Mouse (Mus musculus): ENCODE measurements around the gene Sgms1. TPM values are rescaled to one million over a fixed set of nuclear protein-coding genes. Genes with fewer than 3 reads are reported as not detected.
"Not testable (repeated sequence)": the region's sequence is repeated elsewhere in the genome, so short reads cannot be mapped to it uniquely, and the experiment has no call there.

Sgms1 gene
- polyA plus RNA-seq, 1 experiment from 2014 or later: 28.8 TPM

DNA sequence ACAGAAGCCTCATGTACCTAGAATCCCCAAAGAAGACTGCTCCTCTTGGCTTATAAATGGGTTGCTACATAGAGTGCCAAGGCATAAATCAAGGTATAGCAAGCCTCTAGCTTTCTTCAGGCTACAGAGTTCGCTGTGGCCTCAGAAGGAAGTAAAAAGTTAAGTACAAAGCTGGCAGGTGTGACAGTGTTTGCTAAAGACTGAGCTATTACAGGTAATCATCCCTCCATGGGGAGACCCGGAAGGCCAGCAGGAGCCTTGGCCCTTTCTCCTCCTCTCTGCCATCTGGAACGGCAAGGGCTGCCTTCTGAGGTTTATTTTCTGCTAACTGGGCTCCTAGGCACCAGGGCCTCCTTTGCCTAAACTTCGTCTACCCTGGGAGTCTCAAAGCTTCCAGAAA, 285.3 kb downstream of the Sgms1 start:
- Histone ChIP-seq H3K4me2 (no peak overlapping the region), H3K27ac (no peak overlapping the region), H3K36me3 (no peaks in the 10 kb centered on the region), H3K4me1 (peaks cover 18% of the 10 kb centered on the region), H3K9ac (no peak overlapping the region), H3K4me3 (no peak overlapping the region), H3K27me3 (no peaks in the 10 kb centered on the region), H3K9me3 (no peaks in the 10 kb centered on the region)
- ATAC-seq (ENCODE audit: insufficient number of reproducible peaks, insufficient read depth, low FRiP score, low TSS enrichment, low read depth): no peak
- 54% methylated on average over 4 of the region's 4 CpGs for WGBS

DNA sequence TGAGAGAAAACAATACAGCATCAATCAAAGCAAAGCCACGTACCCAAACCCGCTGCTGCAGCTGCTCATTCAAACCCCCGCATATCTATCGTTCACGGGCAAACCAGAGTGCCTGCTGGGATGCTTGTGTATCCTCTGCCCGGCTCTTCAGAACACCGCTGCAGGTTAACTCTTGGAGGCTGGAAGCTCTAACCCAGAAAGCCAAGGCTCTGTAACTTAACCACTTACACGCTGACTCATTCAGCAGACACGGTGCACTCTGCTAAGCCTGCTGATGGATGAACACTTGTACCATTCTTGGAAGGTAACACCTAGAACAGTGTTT, 286.6 kb downstream of the Sgms1 start:
- WGBS: 5% methylated on average over 9 of the region's 9 CpGs
- Histone ChIP-seq H3K9ac (0 out of 2 replicates have a peak overlapping the region, but pooled peaks have one; percentile 21), H3K9me3 (no peaks in the 10 kb centered on the region), H3K27me3 (no peaks in the 10 kb centered on the region), H3K27ac (no peak overlapping the region), H3K4me2 (peak overlapping the region; percentile 52), H3K36me3 (no peaks in the 10 kb centered on the region), H3K4me3 (peak overlapping the region; percentile 23), H3K4me1 (peaks cover 18% of the 10 kb centered on the region)
- no peak for ATAC-seq (ENCODE audit: insufficient number of reproducible peaks, insufficient read depth, low FRiP score, low TSS enrichment, low read depth)

DNA sequence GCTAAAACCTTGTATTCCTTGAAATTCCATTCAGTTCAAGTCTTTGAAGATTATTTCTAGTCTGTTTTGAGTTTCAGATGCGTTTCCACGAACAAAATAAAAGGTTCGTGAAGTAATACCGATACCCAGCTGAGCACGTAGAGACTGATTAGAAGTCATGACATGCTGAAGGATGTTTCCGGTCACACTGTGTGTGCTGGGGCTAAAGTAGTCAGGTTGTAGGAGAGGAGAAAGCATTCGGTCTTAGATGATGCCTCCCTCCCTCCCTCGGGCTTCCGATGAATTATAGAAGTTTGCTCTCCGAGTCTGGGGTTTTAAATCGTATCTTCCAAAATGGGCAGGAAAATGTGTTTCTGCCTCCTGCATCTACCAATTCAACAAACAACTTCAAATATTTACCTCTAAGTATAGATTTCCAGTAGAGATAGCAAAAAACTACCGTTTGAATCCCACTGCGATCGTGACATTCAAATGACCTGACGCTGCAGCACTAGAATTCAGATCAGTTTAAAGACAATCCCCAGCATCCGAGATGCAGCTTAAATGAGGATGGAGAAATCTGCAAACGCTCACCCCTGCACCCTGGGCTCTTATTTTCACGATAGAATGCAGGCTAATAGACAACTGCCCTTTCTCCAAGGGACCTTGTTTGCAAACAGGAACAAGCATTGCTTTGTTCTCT, 287.1 kb downstream of the Sgms1 start:
- Histone ChIP-seq H3K27ac (no peak overlapping the region), H3K4me3 (peak overlapping the region; percentile 23), H3K4me1 (peaks cover 18% of the 10 kb centered on the region), H3K27me3 (no peaks in the 10 kb centered on the region), H3K36me3 (no peaks in the 10 kb centered on the region), H3K4me2 (peak overlapping the region; percentile 52), H3K9ac (0 out of 2 replicates have a peak overlapping the region, but pooled peaks have one; percentile 21), H3K9me3 (no peaks in the 10 kb centered on the region)
- WGBS: 16% methylated on average over 18 of the region's 18 CpGs
- no peak for ATAC-seq (ENCODE audit: insufficient number of reproducible peaks, insufficient read depth, low FRiP score, low TSS enrichment, low read depth)

DNA sequence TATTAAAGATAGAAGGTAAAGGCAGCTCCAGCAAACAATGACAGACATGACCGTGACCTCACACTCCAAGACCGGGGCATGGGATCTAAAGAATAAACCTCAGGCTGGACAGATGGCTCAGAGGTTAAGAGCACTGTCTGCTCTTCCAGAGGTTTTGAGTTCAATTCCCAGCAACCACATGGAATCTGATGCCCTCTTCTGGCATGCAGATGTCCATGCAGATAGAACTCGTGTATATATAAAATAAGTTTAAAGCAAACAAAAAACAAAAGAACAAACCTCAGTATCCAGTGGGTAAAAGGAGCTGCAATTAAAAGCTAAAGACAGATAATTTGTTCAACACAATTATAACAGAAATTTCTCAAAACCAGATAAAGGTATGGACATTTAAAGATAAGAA, 290.9 kb downstream of the Sgms1 start:
- 81% methylated on average over 3 of the region's 3 CpGs for WGBS
- Histone ChIP-seq H3K9ac (no peak overlapping the region), H3K4me3 (no peak overlapping the region), H3K27ac (no peak overlapping the region), H3K9me3 (no peaks in the 10 kb centered on the region), H3K27me3 (no peaks in the 10 kb centered on the region), H3K4me2 (no peak overlapping the region), H3K4me1 (peaks cover 9% of the 10 kb centered on the region), H3K36me3 (no peaks in the 10 kb centered on the region)
- ATAC-seq (ENCODE audit: insufficient number of reproducible peaks, insufficient read depth, low FRiP score, low TSS enrichment, low read depth): no peak

DNA sequence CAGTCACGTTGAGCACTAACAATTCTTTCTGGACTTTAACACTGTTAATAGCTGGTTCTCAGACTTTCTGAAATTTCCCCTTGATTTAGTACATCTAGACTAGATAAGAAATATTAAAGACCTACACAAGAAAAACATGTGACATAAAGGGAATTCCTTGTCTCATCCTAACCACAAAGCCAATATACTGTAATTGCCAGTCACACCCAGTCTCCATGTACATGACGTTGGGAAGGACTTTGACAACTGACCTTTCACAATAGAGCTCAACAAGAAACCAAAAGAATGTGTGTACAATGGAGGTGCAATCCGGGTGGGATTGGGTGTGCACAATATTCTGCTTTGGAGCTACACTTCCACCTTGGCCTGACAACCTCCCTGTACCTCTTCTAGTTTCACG, 297.2 kb downstream of the Sgms1 start:
- no peak overlapping the region for H3K27ac ChIP-seq
- H3K4me3 ChIP-seq: no peak overlapping the region
- H3K9me3 ChIP-seq: no peaks in the 10 kb centered on the region
- 82% methylated on average over 4 of the region's 4 CpGs for WGBS
- no peak overlapping the region for H3K4me2 ChIP-seq
- H3K9ac ChIP-seq: no peak overlapping the region
- ATAC-seq (ENCODE audit: insufficient number of reproducible peaks, insufficient read depth, low FRiP score, low TSS enrichment, low read depth): no peak
- no peaks in the 10 kb centered on the region for H3K36me3 ChIP-seq
- H3K27me3 ChIP-seq: no peaks in the 10 kb centered on the region
- no peaks in the 10 kb centered on the region for H3K4me1 ChIP-seq

DNA sequence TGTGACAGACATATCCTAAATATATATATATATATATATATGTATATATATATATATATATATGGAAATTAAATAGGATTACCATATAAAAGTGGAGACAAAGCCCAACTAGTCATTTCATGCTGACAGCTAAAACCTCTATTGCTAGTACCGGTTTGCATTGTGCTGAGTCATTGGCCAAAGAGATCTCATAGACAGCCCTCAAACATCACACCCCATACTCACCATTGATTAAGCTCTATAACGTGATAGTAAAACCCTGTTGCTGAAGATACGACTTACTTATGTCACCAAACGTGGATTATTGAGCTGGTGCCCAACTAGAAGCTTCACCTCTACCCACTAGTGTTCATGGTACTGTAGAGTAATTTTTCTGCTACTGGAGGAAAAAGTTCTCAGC, 298.7 kb downstream of the Sgms1 start:
- Histone ChIP-seq H3K36me3 (no peaks in the 10 kb centered on the region), H3K9ac (no peak overlapping the region), H3K4me3 (no peak overlapping the region), H3K4me2 (no peak overlapping the region), H3K27me3 (no peaks in the 10 kb centered on the region), H3K4me1 (no peaks in the 10 kb centered on the region), H3K9me3 (no peaks in the 10 kb centered on the region), H3K27ac (no peak overlapping the region)
- ATAC-seq (ENCODE audit: insufficient number of reproducible peaks, insufficient read depth, low FRiP score, low TSS enrichment, low read depth): no peak
- 87% methylated on average over 4 of the region's 4 CpGs for WGBS

DNA sequence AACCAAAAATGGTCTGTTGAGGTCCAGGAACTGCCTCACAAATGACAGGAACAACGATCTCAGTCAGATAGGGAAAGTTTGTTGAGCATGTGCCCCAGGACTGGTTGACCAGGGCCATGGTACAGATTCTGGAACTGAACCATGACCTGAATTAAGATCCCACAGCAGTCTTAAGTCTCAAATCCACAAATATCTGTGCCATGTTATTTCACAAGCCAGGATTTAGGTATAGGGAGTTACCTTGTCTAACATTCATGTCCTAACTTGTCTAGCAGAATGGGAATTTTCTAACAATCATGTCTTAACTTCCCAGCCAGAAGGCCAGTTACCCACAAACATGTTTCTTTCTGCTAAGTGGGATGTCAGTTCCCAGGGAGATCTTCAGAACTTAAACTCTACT, 300.9 kb downstream of the Sgms1 start:
- H3K27me3 ChIP-seq: no peaks in the 10 kb centered on the region
- no peak overlapping the region for H3K9ac ChIP-seq
- H3K36me3 ChIP-seq: no peaks in the 10 kb centered on the region
- no peaks in the 10 kb centered on the region for H3K9me3 ChIP-seq
- no peak overlapping the region for H3K4me3 ChIP-seq
- ATAC-seq (ENCODE audit: insufficient number of reproducible peaks, insufficient read depth, low FRiP score, low TSS enrichment, low read depth): no peak
- no peak overlapping the region for H3K27ac ChIP-seq
- no peaks in the 10 kb centered on the region for H3K4me1 ChIP-seq
- H3K4me2 ChIP-seq: no peak overlapping the region
- 83% methylated on average over 1 of the region's 1 CpGs for WGBS

DNA sequence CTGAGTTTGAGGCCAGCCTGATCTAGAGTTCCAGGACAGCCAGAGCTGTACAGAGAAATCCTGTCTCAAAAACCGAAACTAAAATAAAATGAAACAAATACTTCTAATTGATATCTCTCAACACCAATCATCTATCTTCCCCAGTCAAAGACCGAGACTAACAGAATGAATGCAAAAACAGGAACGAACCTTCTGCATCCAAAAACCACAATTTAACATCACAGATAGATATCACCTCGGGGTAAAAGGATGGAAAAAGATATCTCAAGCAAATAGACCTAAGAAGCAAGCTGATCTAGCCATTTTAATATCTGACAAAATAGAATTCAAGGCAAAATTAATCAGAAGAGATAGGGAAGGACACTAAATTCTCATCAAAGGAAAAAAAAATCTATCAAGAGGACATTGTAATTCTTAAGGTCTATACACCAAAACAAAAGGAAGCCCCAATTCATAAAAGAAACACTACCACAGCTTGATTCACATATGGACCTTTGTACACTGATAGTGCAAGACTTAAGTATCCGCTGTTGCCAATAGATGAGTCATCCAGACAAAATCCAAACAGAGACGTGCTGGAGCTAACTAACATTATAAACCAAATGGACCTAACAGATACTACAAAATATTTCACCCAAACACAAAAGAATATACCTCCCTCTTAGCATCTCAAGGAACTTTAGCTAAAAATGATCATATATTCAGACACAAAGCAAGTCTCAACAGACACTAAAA, 301.6 kb downstream of the Sgms1 start:
- Histone ChIP-seq H3K4me1 (no peaks in the 10 kb centered on the region), H3K27ac (no peak overlapping the region), H3K9ac (no peak overlapping the region), H3K9me3 (no peaks in the 10 kb centered on the region), H3K27me3 (no peaks in the 10 kb centered on the region), H3K4me3 (no peak overlapping the region), H3K4me2 (no peak overlapping the region), H3K36me3 (no peaks in the 10 kb centered on the region)
- no peak for ATAC-seq (ENCODE audit: insufficient number of reproducible peaks, insufficient read depth, low FRiP score, low TSS enrichment, low read depth)
- 85% methylated on average over 6 of the region's 6 CpGs for WGBS

DNA sequence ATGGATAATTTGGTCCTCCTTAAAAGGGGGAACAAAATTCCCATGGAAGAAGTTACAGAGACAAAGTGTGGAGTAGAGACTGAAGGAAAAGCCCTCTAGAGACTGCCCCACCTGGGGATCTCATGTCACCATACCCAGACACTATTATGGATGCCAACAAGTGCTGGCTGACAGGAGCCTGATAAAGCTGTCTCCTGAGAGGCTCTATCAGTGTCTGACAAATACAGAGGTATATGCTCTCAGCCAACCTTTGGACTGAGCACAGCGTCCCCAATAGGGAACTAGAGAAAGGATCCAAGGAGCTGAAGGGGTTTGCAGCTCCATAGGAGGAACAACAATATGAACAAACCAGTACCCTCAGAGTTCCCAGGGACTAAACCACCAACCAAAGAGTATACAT, 304.7 kb downstream of the Sgms1 start:
- H3K4me2 ChIP-seq; H3K4me3 ChIP-seq; H3K36me3 ChIP-seq; H3K27me3 ChIP-seq; H3K9ac ChIP-seq; ATAC-seq (ENCODE audit: insufficient number of reproducible peaks, insufficient read depth, low FRiP score, low TSS enrichment, low read depth); H3K4me1 ChIP-seq; H3K27ac ChIP-seq; H3K9me3 ChIP-seq: not testable (repeated sequence)
- WGBS: 85% methylated on average over 1 of the region's 1 CpGs

Other genes with a start within 250 kb of the Sgms1 start
- 151 and 233 TPM in 2 replicates for gene Rpl9-ps6, start 76.9 kb upstream of the Sgms1 start, polyA plus RNA-seq (2015; fragmentation: Nextera tagmentation; extraction: Ambion mirVana)
- gene Minpp1, start 96.1 kb upstream of the Sgms1 start, polyA plus RNA-seq (2015; fragmentation: Nextera tagmentation; extraction: Ambion mirVana): 61.5 and 69.1 TPM in 2 replicates
- gene Papss2, start 206.1 kb upstream of the Sgms1 start, polyA plus RNA-seq (2015; fragmentation: Nextera tagmentation; extraction: Ambion mirVana): 18.4 and 25.8 TPM in 2 replicates

All from embryonic facial prominence, embryonic 13.5 days (tissue).